Mouse (Mus musculus): Measurements from ENCODE around the gene Fgd2. TPM values are rescaled to one million over a fixed set of nuclear protein-coding genes. Genes with fewer than 3 reads are reported as not detected.

Gene Fgd2
- polyA plus RNA-seq (2012; ENCODE audit: low replicate concordance), result 243 and 259 TPM in 2 replicates

GRCm38 (mm10) chr17:29360761-29361221 is at the start of gene Fgd2:
TSS of gene Fgd2 (plus strand) at chr17:29360914.

GRCm38 (mm10) chr17:29317380-29317779 is 43.3 kb upstream of the Fgd2 start, which contains the start of gene Pi16:
TSS of gene Pi16 (plus strand) at chr17:29317680.

GRCm38 (mm10) chr17:29347645-29348256 is 13.0 kb upstream of the Fgd2 start, which contains the start of gene Mtch1:
TSS of gene Mtch1 (minus strand) at chr17:29347934.

Other genes starting within 250 kb of the Fgd2 start
- 4.5 and 12.6 TPM in 2 replicates for gene Rab44, start 246.8 kb upstream of the Fgd2 start, polyA plus RNA-seq (2012; ENCODE audit: low replicate concordance)
- 31.4 and 64.7 TPM in 2 replicates for gene Cpne5, start 122.7 kb upstream of the Fgd2 start, polyA plus RNA-seq (2012; ENCODE audit: low replicate concordance)
- 2.5 and 17.9 TPM in 2 replicates for gene Ppil1, start 96.7 kb upstream of the Fgd2 start, polyA plus RNA-seq (2012; ENCODE audit: low replicate concordance)
- 28.9 and 35.7 TPM in 2 replicates for gene BC004004, start 92.1 kb upstream of the Fgd2 start, polyA plus RNA-seq (2012; ENCODE audit: low replicate concordance)
- gene Pi16, start 43.2 kb upstream of the Fgd2 start, polyA plus RNA-seq (2012; ENCODE audit: low replicate concordance), result 27.6 and 77.3 TPM in 2 replicates
- 107 and 147 TPM in 2 replicates for gene Mtch1, start 13.0 kb upstream of the Fgd2 start, polyA plus RNA-seq (2012; ENCODE audit: low replicate concordance)
- gene Pim1, start 129.8 kb downstream of the Fgd2 start, polyA plus RNA-seq (2012; ENCODE audit: low replicate concordance), result 73.2 and 209 TPM in 2 replicates
- gene Gm17657, start 188.7 kb downstream of the Fgd2 start, polyA plus RNA-seq (2012; ENCODE audit: low replicate concordance), result not detected in 2 replicates
- 37.5 and 54.1 TPM in 2 replicates for gene Tbc1d22b, start 188.9 kb downstream of the Fgd2 start, polyA plus RNA-seq (2012; ENCODE audit: low replicate concordance)
- not detected in 2 replicates for gene Tmem217, start 191.5 kb downstream of the Fgd2 start, polyA plus RNA-seq (2012; ENCODE audit: low replicate concordance)

All from hematopoietic multipotent progenitor cell, adult 10-12 weeks (in vitro differentiated cells).